Mouse (Mus musculus): ENCODE measurements around the gene Gm21497.
"Not testable (repeated sequence)": the region's sequence is repeated elsewhere in the genome, so short reads cannot be mapped to it uniquely, and the experiment has no call there.

Gm21497 gene

DNA sequence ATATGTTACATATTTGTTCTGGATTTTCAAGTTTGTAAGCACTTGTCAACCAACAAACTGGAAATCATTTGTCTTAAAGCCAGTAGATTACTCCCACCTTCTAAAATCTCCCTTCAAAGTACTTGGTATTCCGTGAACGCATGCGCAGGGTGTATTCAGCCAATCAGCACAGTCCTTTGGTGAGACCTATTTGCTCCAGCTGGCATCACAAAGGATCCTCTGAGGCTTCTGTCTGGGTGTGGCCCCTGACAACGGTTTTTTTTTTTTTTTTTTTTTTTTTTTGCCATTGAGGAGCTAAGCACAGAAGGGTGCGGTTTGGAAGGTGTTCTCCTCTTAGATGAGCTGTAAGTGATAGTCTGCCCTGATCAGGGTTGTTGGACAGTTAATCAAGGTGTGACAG is at the start of gene Gm21497:
Gene Gm21497 (plus strand): TSS at position 301 of the 400 bp plus-strand sequence.
- DNase-seq = not testable (repeated sequence)

All from kidney, postnatal 4 days (tissue).